Mouse (Mus musculus): ENCODE results near the gene Ap2a2. TPM values are rescaled to one million over a fixed set of nuclear protein-coding genes. Genes with fewer than 3 reads are reported as not detected.
A peak's percentile ranks its signal among the peaks of the same experiment; 100 is the strongest.

Gene Ap2a2
- polyA plus RNA-seq, 1 experiment from 2014 or later: 70.3 TPM

DNA sequence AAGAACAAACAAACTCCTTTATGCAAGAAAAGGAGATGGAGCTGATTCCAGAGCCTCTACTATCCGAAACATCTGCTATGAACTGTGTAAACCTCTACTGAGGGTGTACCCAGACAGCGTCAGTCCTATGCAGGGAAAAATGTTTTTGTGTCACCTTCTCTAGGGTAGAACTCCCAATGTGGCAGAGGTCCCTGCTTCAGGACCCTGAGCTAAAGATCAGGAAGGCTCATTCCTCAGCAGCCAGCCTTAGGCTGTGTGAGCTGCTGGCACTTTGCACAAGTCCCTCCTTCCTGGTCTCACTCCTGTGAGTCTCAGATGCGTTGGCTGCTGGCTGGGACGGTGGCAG, 36.4 kb upstream of the Ap2a2 start:
- Histone ChIP-seq H3K27ac (replicated peaks; ENCODE audit: low read depth, low read length) (no peak overlapping the region), H3K4me1 (ENCODE audit: control insufficient read depth, insufficient read depth, low read length) (no peaks in the 10 kb centered on the region), H3K36me3 (ENCODE audit: control insufficient read depth, insufficient read depth, low read length) (peaks cover 2% of the 10 kb centered on the region; the same call in 1 of the 2 replicates), H3K27me3 (ENCODE audit: control insufficient read depth, insufficient read depth, low read length) (no peaks in the 10 kb centered on the region), H3K9me3 (ENCODE audit: control insufficient read depth, low read length) (no peaks in the 10 kb centered on the region), H3K4me3 (ENCODE audit: low read depth, low read length) (no peak overlapping the region), H3K9ac (ENCODE audit: low read length) (no peak overlapping the region), H3K4me2 (ENCODE audit: low read depth, severe bottlenecking) (no peak overlapping the region)
- DNase-seq (ENCODE audit: low spot score) (no peak), ATAC-seq (ENCODE audit: insufficient number of reproducible peaks, low FRiP score, low TSS enrichment, low read depth) (no peak)
- 82% methylated on average over 4 of the region's 4 CpGs for WGBS

DNA sequence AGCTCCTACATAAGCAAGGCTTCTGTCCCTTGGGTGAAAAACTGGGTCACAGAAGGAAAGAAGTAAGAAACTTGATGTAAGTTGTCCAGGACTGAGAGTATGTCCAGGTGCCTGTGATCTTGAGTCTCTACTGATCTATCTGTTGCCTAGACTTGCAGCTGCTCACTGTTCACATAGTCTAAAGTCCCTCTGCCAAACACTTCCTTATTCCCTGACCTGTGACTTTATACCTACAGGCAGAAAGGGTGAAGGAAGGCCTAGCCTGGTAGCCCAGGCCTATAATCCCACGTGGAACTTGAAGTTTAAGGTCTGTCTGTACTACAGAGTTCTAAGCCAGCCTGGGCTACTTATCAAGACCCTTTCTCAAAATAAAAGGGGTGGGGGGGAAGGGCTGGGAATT, 26.4 kb upstream of the Ap2a2 start:
- no peak overlapping the region for H3K9ac ChIP-seq (ENCODE audit: low read length)
- H3K4me1 ChIP-seq (ENCODE audit: control insufficient read depth, insufficient read depth, low read length): 0 out of 2 replicates have a peak, but pooled peaks cover 5% of the 10 kb centered on the region
- 67% methylated on average over 1 of the region's 1 CpGs for WGBS

DNA sequence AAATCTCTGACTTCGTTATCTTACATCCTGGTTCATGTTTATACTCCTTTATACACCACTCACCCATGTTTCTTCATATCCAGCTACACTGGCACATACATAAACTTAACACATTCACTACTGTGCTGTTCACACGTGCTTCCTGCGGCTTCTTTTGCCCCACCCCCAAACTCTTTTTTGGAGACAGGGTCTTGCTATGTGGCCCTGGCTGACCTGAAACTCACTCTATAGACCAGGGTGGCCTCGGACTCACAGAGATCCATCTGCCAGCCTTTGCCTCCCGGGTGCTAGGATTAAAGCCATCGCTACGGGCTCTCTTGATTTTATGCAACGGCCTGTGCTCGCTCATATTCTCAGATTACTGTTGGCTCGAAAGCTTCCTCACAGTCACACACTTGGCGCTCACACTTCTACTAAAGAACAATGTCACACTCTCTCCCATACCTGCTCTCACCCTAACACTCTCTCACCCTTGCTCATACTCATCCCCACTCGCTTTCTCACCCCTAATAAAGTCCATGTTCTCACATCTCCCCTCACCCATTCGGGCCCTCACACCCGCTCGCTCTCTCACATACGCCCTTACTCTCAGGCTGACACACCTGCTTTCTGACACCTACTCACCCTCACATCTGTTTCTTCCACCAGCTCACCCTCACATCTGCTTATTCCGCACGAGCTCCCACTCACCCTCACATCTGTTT, 23.0 kb upstream of the Ap2a2 start:
- DNase-seq (ENCODE audit: low spot score): peak; percentile 23
- 17% methylated on average over 18 of the region's 18 CpGs for WGBS
- Histone ChIP-seq H3K9me3 (ENCODE audit: control insufficient read depth, low read length) (no peaks in the 10 kb centered on the region), H3K4me2 (ENCODE audit: low read depth, severe bottlenecking) (peak overlapping the region; percentile 80), H3K9ac (ENCODE audit: low read length) (peak overlapping the region; percentile 47), H3K27ac (replicated peaks; ENCODE audit: low read depth, low read length) (no peak overlapping the region), H3K4me3 (ENCODE audit: low read depth, low read length) (peak overlapping the region; percentile 68), H3K36me3 (ENCODE audit: control insufficient read depth, insufficient read depth, low read length) (no peaks in the 10 kb centered on the region), H3K27me3 (ENCODE audit: control insufficient read depth, insufficient read depth, low read length) (no peaks in the 10 kb centered on the region), H3K4me1 (ENCODE audit: control insufficient read depth, insufficient read depth, low read length) (0 out of 2 replicates have a peak, but pooled peaks cover 5% of the 10 kb centered on the region)
- ATAC-seq (ENCODE audit: insufficient number of reproducible peaks, low FRiP score, low TSS enrichment, low read depth): no peak; the same call in 1 of the 2 replicates

More for the DNA sequence above, 26.4 kb upstream of the Ap2a2 start:
- Histone ChIP-seq H3K4me2 (ENCODE audit: low read depth, severe bottlenecking) (no peak overlapping the region), H3K27ac (replicated peaks; ENCODE audit: low read depth, low read length) (no peak overlapping the region), H3K27me3 (ENCODE audit: control insufficient read depth, insufficient read depth, low read length) (no peaks in the 10 kb centered on the region), H3K9me3 (ENCODE audit: control insufficient read depth, low read length) (no peaks in the 10 kb centered on the region), H3K36me3 (ENCODE audit: control insufficient read depth, insufficient read depth, low read length) (no peaks in the 10 kb centered on the region), H3K4me3 (ENCODE audit: low read depth, low read length) (no peak overlapping the region)
- DNase-seq (ENCODE audit: low spot score) (no peak), ATAC-seq (ENCODE audit: insufficient number of reproducible peaks, low FRiP score, low TSS enrichment, low read depth) (no peak)

DNA sequence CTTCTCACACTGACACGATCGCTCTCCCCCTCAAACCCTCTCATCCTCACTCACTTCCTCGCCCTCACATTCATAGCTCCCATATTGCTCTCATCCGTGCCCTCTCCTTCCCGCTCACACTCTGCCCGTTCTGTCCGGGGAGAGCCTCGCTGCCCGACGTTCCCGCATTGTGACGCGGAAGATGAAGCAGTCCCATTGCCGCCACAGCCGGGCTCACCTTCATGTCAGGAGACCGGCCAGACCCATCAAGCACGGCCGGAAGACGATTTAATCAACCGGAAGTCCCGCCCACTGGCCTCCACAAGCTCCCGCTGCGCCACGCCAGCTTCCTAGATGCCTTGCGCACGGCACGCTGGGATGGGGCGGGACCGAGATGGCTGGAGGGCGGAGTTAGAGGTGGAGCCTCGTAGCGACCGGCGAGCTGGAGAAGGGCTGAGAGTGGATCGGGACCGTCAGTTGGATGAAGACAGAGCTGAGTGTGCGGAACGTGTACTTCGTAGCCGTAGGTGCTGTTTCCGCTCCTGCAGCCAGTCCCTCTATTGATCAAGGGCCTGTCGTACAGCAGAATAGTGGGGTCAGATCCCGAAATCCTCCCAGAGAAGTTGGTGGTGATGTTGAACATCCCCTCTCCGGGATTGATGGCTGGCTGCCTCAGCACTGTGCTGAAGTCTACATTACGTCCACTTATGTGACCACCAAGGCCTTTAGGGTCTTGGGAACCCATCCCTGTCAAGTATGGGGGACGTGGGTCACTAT, 22.2 kb upstream of the Ap2a2 start, which contains the start of gene Chid1:
Gene Chid1, minus strand, starts transcription at position 302 of the 756 bp plus-strand sequence.
- H3K9ac ChIP-seq (ENCODE audit: low read length): peak within 1 kb of the TSS; percentile 47
- WGBS: under 1% methylated on average over 46 of the region's 46 CpGs
- no peak within 1 kb of the TSS for H3K27ac ChIP-seq (replicated peaks; ENCODE audit: low read depth, low read length)
- peak within 1 kb of the TSS; percentile 80 for H3K4me2 ChIP-seq (ENCODE audit: low read depth, severe bottlenecking)
- peak within 1 kb of the TSS; percentile 68 for H3K4me3 ChIP-seq (ENCODE audit: low read depth, low read length)
- ATAC-seq (ENCODE audit: insufficient number of reproducible peaks, low FRiP score, low TSS enrichment, low read depth) (peak; percentile 92), DNase-seq (ENCODE audit: low spot score) (peak; percentile 100)
- no peaks in the 10 kb centered on the region for H3K9me3 ChIP-seq (ENCODE audit: control insufficient read depth, low read length)
- H3K36me3 ChIP-seq (ENCODE audit: control insufficient read depth, insufficient read depth, low read length): no peaks in the 10 kb centered on the region
- H3K27me3 ChIP-seq (ENCODE audit: control insufficient read depth, insufficient read depth, low read length): no peaks in the 10 kb centered on the region
- H3K4me1 ChIP-seq (ENCODE audit: control insufficient read depth, insufficient read depth, low read length): 0 out of 2 replicates have a peak, but pooled peaks cover 5% of the 10 kb centered on the region

DNA sequence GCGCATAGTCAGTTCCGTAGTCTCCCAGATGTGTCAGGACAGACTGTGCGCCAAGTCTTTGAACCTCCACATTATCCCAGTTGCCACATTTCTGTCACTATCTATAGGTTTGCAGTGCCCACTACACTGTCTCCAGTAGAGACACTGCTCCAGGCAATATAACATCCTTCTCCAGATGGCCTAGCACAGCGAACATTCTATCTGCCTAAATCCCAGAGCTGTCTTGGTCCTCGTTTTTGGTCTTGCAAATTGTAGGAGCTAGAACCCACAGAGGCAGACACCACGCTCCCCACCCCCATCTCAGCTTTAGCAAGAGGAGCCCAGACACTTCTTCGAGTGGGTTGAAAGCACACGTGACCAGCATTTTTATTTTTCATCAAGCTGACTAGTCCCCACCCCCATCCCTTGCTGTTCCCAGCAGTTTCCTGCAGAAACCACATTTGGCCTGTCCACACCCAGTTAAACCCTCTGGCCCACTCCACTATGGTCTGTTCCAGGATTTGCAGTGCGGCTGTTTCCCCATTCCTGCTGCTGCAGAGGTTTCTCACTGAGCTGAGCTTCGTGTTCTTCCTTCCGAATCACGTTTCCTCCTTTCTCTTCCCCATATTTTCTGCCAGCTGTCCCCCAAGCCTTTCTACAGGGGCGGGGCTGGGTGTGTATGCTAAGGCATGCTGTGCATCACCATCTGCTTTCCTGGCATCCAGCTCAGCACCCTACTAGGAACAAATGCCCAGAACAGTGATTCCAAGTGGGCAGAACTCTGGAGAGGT, 21.5 kb upstream of the Ap2a2 start:
- WGBS: 64% methylated on average over 13 of the region's 13 CpGs
- Histone ChIP-seq H3K4me1 (ENCODE audit: control insufficient read depth, insufficient read depth, low read length) (0 out of 2 replicates have a peak, but pooled peaks cover 5% of the 10 kb centered on the region), H3K9ac (ENCODE audit: low read length) (peak overlapping the region; percentile 47; the same call in 1 of the 2 replicates), H3K4me2 (ENCODE audit: low read depth, severe bottlenecking) (peak overlapping the region; percentile 80), H3K36me3 (ENCODE audit: control insufficient read depth, insufficient read depth, low read length) (no peaks in the 10 kb centered on the region), H3K27me3 (ENCODE audit: control insufficient read depth, insufficient read depth, low read length) (no peaks in the 10 kb centered on the region), H3K27ac (replicated peaks; ENCODE audit: low read depth, low read length) (no peak overlapping the region), H3K9me3 (ENCODE audit: control insufficient read depth, low read length) (no peaks in the 10 kb centered on the region), H3K4me3 (ENCODE audit: low read depth, low read length) (peak overlapping the region; percentile 68)
- DNase-seq (ENCODE audit: low spot score) (no peak), ATAC-seq (ENCODE audit: insufficient number of reproducible peaks, low FRiP score, low TSS enrichment, low read depth) (peak; percentile 27; the same call in 1 of the 2 replicates)

DNA sequence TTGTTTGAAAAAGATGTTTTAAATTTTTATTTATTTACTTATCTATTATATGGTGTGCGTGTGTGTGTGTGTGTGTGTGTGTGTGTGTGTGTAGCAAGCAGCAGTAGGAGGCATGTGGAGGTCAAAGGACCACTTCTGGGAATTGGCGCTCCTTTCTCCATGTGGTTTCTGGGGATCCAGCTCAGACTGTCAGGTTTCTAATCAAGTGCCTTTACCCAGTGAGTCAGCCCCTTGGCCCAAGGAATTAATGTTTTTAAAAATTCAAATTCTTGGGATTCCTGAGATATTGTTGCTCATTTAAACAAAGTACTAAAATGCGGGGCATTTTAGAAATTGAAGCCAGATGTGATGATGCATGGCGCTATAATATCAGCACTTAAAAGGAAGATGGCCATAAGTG, 20.3 kb upstream of the Ap2a2 start:
- Histone ChIP-seq H3K4me3 (ENCODE audit: low read depth, low read length) (no peak overlapping the region), H3K4me1 (ENCODE audit: control insufficient read depth, insufficient read depth, low read length) (0 out of 2 replicates have a peak, but pooled peaks cover 5% of the 10 kb centered on the region), H3K27ac (replicated peaks; ENCODE audit: low read depth, low read length) (no peak overlapping the region), H3K4me2 (ENCODE audit: low read depth, severe bottlenecking) (no peak overlapping the region), H3K9me3 (ENCODE audit: control insufficient read depth, low read length) (no peaks in the 10 kb centered on the region), H3K27me3 (ENCODE audit: control insufficient read depth, insufficient read depth, low read length) (no peaks in the 10 kb centered on the region), H3K9ac (ENCODE audit: low read length) (no peak overlapping the region), H3K36me3 (ENCODE audit: control insufficient read depth, insufficient read depth, low read length) (no peaks in the 10 kb centered on the region)
- ATAC-seq (ENCODE audit: insufficient number of reproducible peaks, low FRiP score, low TSS enrichment, low read depth) (no peak), DNase-seq (ENCODE audit: low spot score) (no peak)
- 71% methylated on average over 4 of the region's 4 CpGs for WGBS

DNA sequence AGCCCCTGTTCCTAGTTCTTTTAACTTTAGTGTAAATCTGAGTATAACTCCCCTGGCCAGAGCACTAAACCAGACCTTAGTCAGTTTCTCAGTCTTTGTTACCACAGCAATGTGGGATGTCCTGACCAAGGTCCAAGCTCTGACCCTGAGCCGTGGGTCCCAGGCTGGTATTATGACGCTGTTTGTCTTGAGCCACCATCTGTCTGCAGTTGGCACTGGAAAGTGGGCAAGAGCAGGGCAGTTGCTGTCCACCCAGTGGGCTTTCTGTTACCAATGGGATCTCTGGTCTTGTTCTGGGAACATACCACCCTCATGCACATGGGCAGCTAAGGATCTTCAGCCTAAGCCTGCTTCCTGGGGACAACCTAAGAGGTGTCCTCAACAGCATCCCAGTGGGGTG, 19.4 kb upstream of the Ap2a2 start:
- no peaks in the 10 kb centered on the region for H3K27me3 ChIP-seq (ENCODE audit: control insufficient read depth, insufficient read depth, low read length)
- H3K9ac ChIP-seq (ENCODE audit: low read length): no peak overlapping the region
- H3K4me1 ChIP-seq (ENCODE audit: control insufficient read depth, insufficient read depth, low read length): 0 out of 2 replicates have a peak, but pooled peaks cover 5% of the 10 kb centered on the region
- H3K9me3 ChIP-seq (ENCODE audit: control insufficient read depth, low read length): no peaks in the 10 kb centered on the region
- H3K4me3 ChIP-seq (ENCODE audit: low read depth, low read length): no peak overlapping the region
- DNase-seq (ENCODE audit: low spot score): no peak
- no peak for ATAC-seq (ENCODE audit: insufficient number of reproducible peaks, low FRiP score, low TSS enrichment, low read depth)
- no peak overlapping the region for H3K27ac ChIP-seq (replicated peaks; ENCODE audit: low read depth, low read length)
- no peak overlapping the region for H3K4me2 ChIP-seq (ENCODE audit: low read depth, severe bottlenecking)
- no peaks in the 10 kb centered on the region for H3K36me3 ChIP-seq (ENCODE audit: control insufficient read depth, insufficient read depth, low read length)
- WGBS: 90% methylated on average over 2 of the region's 2 CpGs

DNA sequence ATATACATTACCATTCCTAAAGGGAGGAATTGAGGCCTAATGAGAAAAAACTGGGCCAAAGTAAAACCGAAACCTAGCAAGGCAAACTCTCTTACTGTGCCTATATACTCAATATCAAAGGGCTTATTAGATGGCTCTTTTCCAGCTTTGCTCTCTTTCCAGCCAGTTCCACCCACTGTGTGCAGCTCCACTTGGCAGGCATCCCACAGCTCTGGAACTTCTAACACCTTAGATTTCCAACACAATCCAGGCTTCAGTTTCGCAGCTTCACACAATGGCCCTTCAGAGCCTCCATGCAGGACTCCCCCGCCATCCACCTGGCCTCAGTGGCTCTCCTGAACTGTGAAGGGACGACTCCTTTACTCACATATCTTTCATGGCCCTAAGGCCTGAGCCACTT, 17.3 kb upstream of the Ap2a2 start:
- ATAC-seq (ENCODE audit: insufficient number of reproducible peaks, low FRiP score, low TSS enrichment, low read depth): no peak
- Histone ChIP-seq H3K4me1 (ENCODE audit: control insufficient read depth, insufficient read depth, low read length) (no peaks in the 10 kb centered on the region), H3K36me3 (ENCODE audit: control insufficient read depth, insufficient read depth, low read length) (no peaks in the 10 kb centered on the region), H3K27ac (replicated peaks; ENCODE audit: low read depth, low read length) (no peak overlapping the region), H3K4me2 (ENCODE audit: low read depth, severe bottlenecking) (no peak overlapping the region), H3K4me3 (ENCODE audit: low read depth, low read length) (no peak overlapping the region), H3K9ac (ENCODE audit: low read length) (no peak overlapping the region), H3K27me3 (ENCODE audit: control insufficient read depth, insufficient read depth, low read length) (no peaks in the 10 kb centered on the region), H3K9me3 (ENCODE audit: control insufficient read depth, low read length) (no peaks in the 10 kb centered on the region)
- 78% methylated on average over 4 of the region's 4 CpGs for WGBS
- no peak for DNase-seq (ENCODE audit: low spot score)

Data from limb, embryonic 11.5 days (tissue).